Mouse (Mus musculus): Measurements from ENCODE around the gene Tekt3. TPM values are rescaled to one million over a fixed set of nuclear protein-coding genes. Genes with fewer than 3 reads are reported as not detected.

Gene Tekt3
- polyA plus RNA-seq, 1 experiment = not detected

DNA sequence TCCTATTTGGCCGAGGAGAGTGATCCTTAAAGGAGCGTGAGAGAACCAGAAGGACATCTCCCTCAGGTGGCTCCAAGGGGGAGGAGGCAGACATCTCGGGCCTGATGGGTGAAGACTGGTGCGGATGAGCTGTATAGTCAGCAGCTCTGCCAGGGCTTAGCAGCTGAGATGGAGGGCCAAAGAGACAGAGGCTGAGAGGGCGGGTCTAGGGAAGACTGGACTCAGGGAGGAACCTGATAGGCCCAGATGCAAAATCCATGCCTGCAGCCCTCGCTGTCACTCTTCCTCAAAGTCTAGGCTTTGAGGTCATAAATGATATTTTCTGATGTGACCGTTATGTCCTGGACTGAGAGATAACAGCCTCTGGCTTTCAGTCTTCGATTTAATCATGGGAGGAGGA is 65.5 kb downstream of the Tekt3 start:
- Histone ChIP-seq H3K27me3 (ENCODE audit: control insufficient read depth, insufficient read depth, insufficient read length) (no peaks in the 10 kb centered on the region), H3K79me3 (ENCODE audit: low read depth) (no peaks in the 10 kb centered on the region), H3K4me3 (ENCODE audit: insufficient read depth, poor library complexity, severe bottlenecking) (no peak overlapping the region), H3K79me2 (ENCODE audit: control insufficient read depth, insufficient read depth) (peaks cover 9% of the 10 kb centered on the region), H3K36me3 (ENCODE audit: control insufficient read depth, insufficient read depth) (no peaks in the 10 kb centered on the region), H3ac (ENCODE audit: control insufficient read depth, insufficient read length, low read depth) (no peak overlapping the region)
- TF ChIP-seq CTCF (IDR thresholded peaks at IDR 0.05; ENCODE audit: control insufficient read depth, insufficient read depth, insufficient read length) (no peak), MYOD1 (IDR thresholded peaks at IDR 0.05; ENCODE audit: control insufficient read depth, insufficient read length, low read depth) (no peak), USF1 (IDR thresholded peaks at IDR 0.05; ENCODE audit: low read depth) (no peak), MAX (IDR thresholded peaks at IDR 0.05) (no peak), MYOG (IDR thresholded peaks at IDR 0.05; ENCODE audit: control insufficient read depth, extremely low read depth, insufficient read length) (no peak), CEBPB (IDR thresholded peaks at IDR 0.05; ENCODE audit: low read depth) (no peak), FOSL1 (IDR thresholded peaks at IDR 0.05; ENCODE audit: insufficient read depth, low read length, poor library complexity, severe bottlenecking) (no peak)

DNA sequence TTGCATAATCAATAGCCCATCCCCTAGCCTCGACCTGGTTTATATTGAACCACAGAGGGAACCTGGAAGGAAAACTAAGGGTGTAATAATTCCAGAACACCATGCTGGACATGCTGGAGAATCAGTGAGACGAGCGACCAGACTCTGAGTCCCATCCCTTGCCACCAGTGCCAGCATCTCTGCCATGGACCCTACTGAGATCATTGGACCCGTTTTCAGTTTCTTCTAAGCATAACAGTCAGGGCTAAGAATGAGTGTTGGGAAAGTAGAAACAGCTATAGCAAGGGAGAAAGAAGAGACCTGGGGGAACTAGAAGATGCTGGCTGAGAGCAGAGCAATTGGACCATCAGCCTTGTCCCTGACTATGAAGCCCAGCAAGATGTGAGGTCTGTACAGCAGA is 66.1 kb downstream of the Tekt3 start:
- no peaks in the 10 kb centered on the region for H3K27me3 ChIP-seq (ENCODE audit: control insufficient read depth, insufficient read depth, insufficient read length)
- no peak overlapping the region for H3K4me3 ChIP-seq (ENCODE audit: insufficient read depth, poor library complexity, severe bottlenecking)
- TF ChIP-seq FOSL1 (IDR thresholded peaks at IDR 0.05; ENCODE audit: insufficient read depth, low read length, poor library complexity, severe bottlenecking) (no peak), CTCF (IDR thresholded peaks at IDR 0.05; ENCODE audit: control insufficient read depth, insufficient read depth, insufficient read length) (no peak), MYOD1 (IDR thresholded peaks at IDR 0.05; ENCODE audit: control insufficient read depth, insufficient read length, low read depth) (no peak), CEBPB (IDR thresholded peaks at IDR 0.05; ENCODE audit: low read depth) (no peak), MAX (IDR thresholded peaks at IDR 0.05) (no peak), USF1 (IDR thresholded peaks at IDR 0.05; ENCODE audit: low read depth) (no peak), MYOG (IDR thresholded peaks at IDR 0.05; ENCODE audit: control insufficient read depth, extremely low read depth, insufficient read length) (no peak)
- H3K79me3 ChIP-seq (ENCODE audit: low read depth) = peaks cover 3% of the 10 kb centered on the region
- H3ac ChIP-seq (ENCODE audit: control insufficient read depth, insufficient read length, low read depth) = no peak overlapping the region
- H3K79me2 ChIP-seq (ENCODE audit: control insufficient read depth, insufficient read depth) = peaks cover 13% of the 10 kb centered on the region
- H3K36me3 ChIP-seq (ENCODE audit: control insufficient read depth, insufficient read depth) = no peaks in the 10 kb centered on the region

DNA sequence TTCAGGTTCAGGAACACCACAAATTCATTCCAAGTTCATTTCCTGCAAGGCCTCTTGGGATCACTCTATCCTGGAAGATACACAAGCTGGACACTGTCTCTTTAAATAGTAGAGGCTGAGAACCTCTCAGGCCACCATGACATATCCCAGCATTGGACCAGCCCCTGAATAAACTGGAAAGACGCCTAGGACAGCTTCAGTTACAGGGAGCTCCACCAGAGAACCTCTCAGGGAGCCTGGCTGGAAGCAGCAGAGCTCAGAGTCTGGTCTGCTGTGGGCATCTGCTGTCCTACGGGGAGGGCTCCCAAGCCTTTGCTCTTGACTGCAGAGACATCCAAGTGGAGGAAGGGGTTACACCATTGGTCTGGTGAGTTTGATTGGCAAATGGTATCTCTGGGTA is 67.3 kb downstream of the Tekt3 start, which contains the start of gene Pmp22:
Gene Pmp22 (plus strand): TSS at position 199 of the 400 bp plus-strand sequence.
- TF ChIP-seq MAX (IDR thresholded peaks at IDR 0.05) (no peak), CEBPB (IDR thresholded peaks at IDR 0.05; ENCODE audit: low read depth) (no peak), CTCF (IDR thresholded peaks at IDR 0.05; ENCODE audit: control insufficient read depth, insufficient read depth, insufficient read length) (no peak), FOSL1 (IDR thresholded peaks at IDR 0.05; ENCODE audit: insufficient read depth, low read length, poor library complexity, severe bottlenecking) (no peak), MYOD1 (IDR thresholded peaks at IDR 0.05; ENCODE audit: control insufficient read depth, insufficient read length, low read depth) (no peak), USF1 (IDR thresholded peaks at IDR 0.05; ENCODE audit: low read depth) (no peak), MYOG (IDR thresholded peaks at IDR 0.05; ENCODE audit: control insufficient read depth, extremely low read depth, insufficient read length) (no peak)
- H3K79me2 ChIP-seq (ENCODE audit: control insufficient read depth, insufficient read depth) = peaks cover 13% of the 10 kb centered on the region
- H3K27me3 ChIP-seq (ENCODE audit: control insufficient read depth, insufficient read depth, insufficient read length) = no peaks in the 10 kb centered on the region
- H3K79me3 ChIP-seq (ENCODE audit: low read depth) = peaks cover 3% of the 10 kb centered on the region
- H3ac ChIP-seq (ENCODE audit: control insufficient read depth, insufficient read length, low read depth) = no peak within 1 kb of the TSS
- no peak within 1 kb of the TSS for H3K4me3 ChIP-seq (ENCODE audit: insufficient read depth, poor library complexity, severe bottlenecking)
- H3K36me3 ChIP-seq (ENCODE audit: control insufficient read depth, insufficient read depth) = peaks cover 2% of the 10 kb centered on the region

DNA sequence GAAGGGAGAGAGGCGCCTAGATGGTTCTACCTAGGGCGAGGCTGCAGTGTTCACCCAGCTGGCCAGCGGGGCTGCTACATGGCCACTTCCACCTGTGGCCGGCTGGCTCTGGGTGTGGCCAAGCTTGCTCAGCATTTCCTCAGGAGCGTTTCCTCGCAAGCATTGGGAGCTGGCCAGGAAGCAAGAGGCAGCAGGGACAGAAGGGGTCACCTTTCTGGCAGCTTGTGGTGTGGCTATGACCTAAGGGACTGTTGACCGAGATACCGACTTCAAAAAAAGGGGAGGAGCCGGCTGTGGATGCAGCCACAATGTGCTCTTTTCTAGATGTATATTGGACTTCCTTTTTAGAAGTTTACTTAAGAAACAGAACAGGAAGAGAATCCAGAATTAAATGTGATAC is 67.9 kb downstream of the Tekt3 start:
- H3K27me3 ChIP-seq (ENCODE audit: control insufficient read depth, insufficient read depth, insufficient read length) = no peaks in the 10 kb centered on the region
- peaks cover 3% of the 10 kb centered on the region for H3K79me3 ChIP-seq (ENCODE audit: low read depth)
- H3K4me3 ChIP-seq (ENCODE audit: insufficient read depth, poor library complexity, severe bottlenecking) = no peak overlapping the region

DNA sequence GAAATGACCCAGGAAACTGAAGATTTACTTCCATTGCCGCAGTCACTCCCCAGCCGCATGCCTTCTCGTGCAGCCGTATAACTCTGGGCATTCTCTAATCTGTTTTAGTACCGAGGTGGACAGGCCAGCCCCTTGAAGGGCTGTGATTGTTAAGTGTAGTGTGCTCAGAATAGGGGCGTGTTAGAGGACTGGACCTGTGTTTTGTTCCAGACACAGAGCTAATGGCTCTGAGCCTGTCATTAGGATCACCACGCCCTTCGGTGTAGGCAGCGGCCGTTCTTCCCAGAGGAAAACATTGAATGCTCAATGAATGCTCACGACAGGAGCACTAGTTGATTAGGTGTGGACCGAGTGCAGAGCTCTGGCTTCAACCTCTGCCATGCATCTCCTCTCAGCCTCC is 68.4 kb downstream of the Tekt3 start:
- Histone ChIP-seq H3K27me3 (ENCODE audit: control insufficient read depth, insufficient read depth, insufficient read length) (no peaks in the 10 kb centered on the region), H3K4me3 (ENCODE audit: insufficient read depth, poor library complexity, severe bottlenecking) (no peak overlapping the region), H3ac (ENCODE audit: control insufficient read depth, insufficient read length, low read depth) (no peak overlapping the region), H3K79me2 (ENCODE audit: control insufficient read depth, insufficient read depth) (peaks cover 13% of the 10 kb centered on the region), H3K79me3 (ENCODE audit: low read depth) (peaks cover 3% of the 10 kb centered on the region), H3K36me3 (ENCODE audit: control insufficient read depth, insufficient read depth) (peaks cover 13% of the 10 kb centered on the region)
- TF ChIP-seq CEBPB (IDR thresholded peaks at IDR 0.05; ENCODE audit: low read depth) (no peak), CTCF (IDR thresholded peaks at IDR 0.05; ENCODE audit: control insufficient read depth, insufficient read depth, insufficient read length) (no peak), FOSL1 (IDR thresholded peaks at IDR 0.05; ENCODE audit: insufficient read depth, low read length, poor library complexity, severe bottlenecking) (no peak), MYOG (IDR thresholded peaks at IDR 0.05; ENCODE audit: control insufficient read depth, extremely low read depth, insufficient read length) (no peak), USF1 (IDR thresholded peaks at IDR 0.05; ENCODE audit: low read depth) (no peak), MYOD1 (IDR thresholded peaks at IDR 0.05; ENCODE audit: control insufficient read depth, insufficient read length, low read depth) (no peak), MAX (IDR thresholded peaks at IDR 0.05) (no peak)

More for the DNA sequence above, 67.9 kb downstream of the Tekt3 start:
- Histone ChIP-seq H3K79me2 (ENCODE audit: control insufficient read depth, insufficient read depth) (peaks cover 13% of the 10 kb centered on the region), H3ac (ENCODE audit: control insufficient read depth, insufficient read length, low read depth) (no peak overlapping the region), H3K36me3 (ENCODE audit: control insufficient read depth, insufficient read depth) (peaks cover 8% of the 10 kb centered on the region)
- TF ChIP-seq CEBPB (IDR thresholded peaks at IDR 0.05; ENCODE audit: low read depth) = no peak
- no peak for TF ChIP-seq USF1 (IDR thresholded peaks at IDR 0.05; ENCODE audit: low read depth)
- no peak for TF ChIP-seq MAX (IDR thresholded peaks at IDR 0.05)
- no peak for TF ChIP-seq FOSL1 (IDR thresholded peaks at IDR 0.05; ENCODE audit: insufficient read depth, low read length, poor library complexity, severe bottlenecking)
- TF ChIP-seq CTCF (IDR thresholded peaks at IDR 0.05; ENCODE audit: control insufficient read depth, insufficient read depth, insufficient read length) = no peak
- no peak for TF ChIP-seq MYOG (IDR thresholded peaks at IDR 0.05; ENCODE audit: control insufficient read depth, extremely low read depth, insufficient read length)
- no peak for TF ChIP-seq MYOD1 (IDR thresholded peaks at IDR 0.05; ENCODE audit: control insufficient read depth, insufficient read length, low read depth)

All from C2C12 (cell line).